ENCODE assay signal across 8 mouse cellular contexts in the genomic region with DNA sequence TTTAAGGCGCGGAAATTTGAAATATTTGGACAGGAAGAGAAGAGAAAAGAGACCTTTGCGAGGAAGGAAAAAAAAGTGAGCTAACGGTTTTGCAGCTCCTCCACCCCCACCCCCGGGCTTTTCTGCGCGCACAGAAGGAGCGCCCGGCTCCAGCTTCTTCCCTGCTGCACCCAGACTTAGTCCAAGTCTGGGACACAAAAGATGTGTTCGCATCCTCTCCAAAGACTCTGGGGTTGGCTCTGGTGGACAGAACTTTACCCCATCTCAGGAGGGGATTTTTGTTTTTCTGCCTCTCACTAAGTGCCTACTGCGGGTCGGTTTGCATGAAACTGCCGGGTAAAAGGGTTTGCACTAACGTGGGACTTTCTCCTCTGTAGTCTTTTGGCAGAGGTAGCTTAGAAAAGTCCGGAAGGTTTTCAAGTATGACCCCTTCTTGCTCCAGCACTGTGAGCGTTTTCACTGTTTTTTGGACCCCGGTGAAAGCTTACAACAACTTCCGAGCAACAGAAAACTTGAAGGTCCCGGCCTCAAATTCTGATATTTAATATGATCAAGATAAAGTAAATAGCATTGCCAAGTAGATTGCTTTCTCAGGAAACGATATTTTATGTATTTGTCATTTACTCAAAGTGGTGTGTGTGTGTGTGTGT. TPM values are rescaled to one million over a fixed set of nuclear protein-coding genes. Genes with fewer than 3 reads are reported as not detected.
DNase-seq lines count a peak whose midpoint lies in the region; ATAC-seq and TF ChIP-seq lines count a peak whose summit lies in the region.

No protein-coding gene starts in this region.

- DNase-seq in embryo, embryonic 10.5 days (ENCODE audit: low spot score) = peak; percentile 62
- no peak for DNase-seq in embryo, embryonic 11 days
- peak; percentile 63 for DNase-seq in 3T3-L1 (ENCODE audit: low read depth, low spot score)
- no peak for DNase-seq in embryonic facial prominence, embryonic 11.5 days (ENCODE audit: low spot score)
- no peak for DNase-seq in hindbrain, postnatal 0 days (ENCODE audit: low spot score)
- DNase-seq in gastrocnemius, postnatal 14 days = no peak
- no peak for DNase-seq in spleen, adult 18-20 months

- peak overlapping the region; percentile 21 for H3K4me3 ChIP-seq in embryonic facial prominence, embryonic 11.5 days (ENCODE audit: low read depth, low read length)
- peak overlapping the region; percentile 45 for H3K4me3 ChIP-seq in hindbrain, postnatal 0 days (ENCODE audit: low read length)
- peak overlapping the region; percentile 27; the same call in 1 of the 2 replicates for H3K4me3 ChIP-seq in midbrain, embryonic 13.5 days (replicated peaks)

- no peaks in the 10 kb centered on the region for H3K9me3 ChIP-seq in embryonic facial prominence, embryonic 11.5 days (replicated peaks; ENCODE audit: control insufficient read depth, low read length)
- no peaks in the 10 kb centered on the region for H3K9me3 ChIP-seq in hindbrain, postnatal 0 days (ENCODE audit: low read length)
- H3K9me3 ChIP-seq in midbrain, embryonic 13.5 days = no peaks in the 10 kb centered on the region

- no peak overlapping the region for H3K27ac ChIP-seq in embryonic facial prominence, embryonic 11.5 days (replicated peaks; ENCODE audit: low read depth, low read length)
- H3K27ac ChIP-seq in hindbrain, postnatal 0 days = no peak overlapping the region
- no peak overlapping the region for H3K27ac ChIP-seq in midbrain, embryonic 13.5 days

- no peaks in the 10 kb centered on the region for H3K36me3 ChIP-seq in embryonic facial prominence, embryonic 11.5 days (replicated peaks; ENCODE audit: control insufficient read depth, insufficient read depth, low read depth, low read length)
- no peaks in the 10 kb centered on the region for H3K36me3 ChIP-seq in hindbrain, postnatal 0 days (ENCODE audit: insufficient read depth, low read length)
- H3K36me3 ChIP-seq in midbrain, embryonic 13.5 days = no peaks in the 10 kb centered on the region

- TF ChIP-seq CTCF in hindbrain, postnatal 0 days (IDR thresholded peaks at IDR 0.05; ENCODE audit: low read depth) = no peak

- no peak overlapping the region for H3K4me2 ChIP-seq in embryonic facial prominence, embryonic 11.5 days (ENCODE audit: low read depth, low read length)
- H3K4me2 ChIP-seq in hindbrain, postnatal 0 days (ENCODE audit: low read depth, low read length) = peak overlapping the region; percentile 80
- H3K4me2 ChIP-seq in midbrain, embryonic 13.5 days (replicated peaks) = peak overlapping the region; percentile 46

- peaks cover 7% of the 10 kb centered on the region for H3K4me1 ChIP-seq in embryonic facial prominence, embryonic 11.5 days (ENCODE audit: control insufficient read depth, insufficient read depth, low read length)
- H3K4me1 ChIP-seq in hindbrain, postnatal 0 days (ENCODE audit: insufficient read depth, low read length) = peaks cover 4% of the 10 kb centered on the region; the same call in 1 of the 2 replicates
- H3K4me1 ChIP-seq in midbrain, embryonic 13.5 days (replicated peaks) = peaks cover 9% of the 10 kb centered on the region

- ATAC-seq in embryonic facial prominence, embryonic 11.5 days (replicated peaks; ENCODE audit: insufficient number of reproducible peaks, low FRiP score, low TSS enrichment, low read depth) = no peak
- peak; percentile 38; the same call in 1 of the 2 replicates for ATAC-seq in hindbrain, postnatal 0 days
- ATAC-seq in midbrain, embryonic 13.5 days = no peak

- peaks cover 35% of the 10 kb centered on the region for H3K27me3 ChIP-seq in embryonic facial prominence, embryonic 11.5 days (ENCODE audit: control insufficient read depth, insufficient read depth, low read length)
- peaks cover 38% of the 10 kb centered on the region for H3K27me3 ChIP-seq in hindbrain, postnatal 0 days (ENCODE audit: insufficient read depth, low read length)
- peaks cover 82% of the 10 kb centered on the region for H3K27me3 ChIP-seq in midbrain, embryonic 13.5 days

- intact Hi-C loops in gastrocnemius, postnatal 14 days (cut with DNase I; ENCODE audit: low total_unique reads) = no loop called here

- H3K9ac ChIP-seq in embryonic facial prominence, embryonic 11.5 days (replicated peaks; ENCODE audit: low read length) = no peak overlapping the region
- H3K9ac ChIP-seq in hindbrain, postnatal 0 days (replicated peaks; ENCODE audit: low read length) = peak overlapping the region; percentile 33; the same call in 1 of the 2 replicates
- H3K9ac ChIP-seq in midbrain, embryonic 13.5 days (replicated peaks) = no peak overlapping the region

- 2% methylated on average over 20 of the region's 20 CpGs for WGBS in embryonic facial prominence, embryonic 11.5 days
- WGBS in hindbrain, postnatal 0 days = 4% methylated on average over 20 of the region's 20 CpGs
- 2% methylated on average over 20 of the region's 20 CpGs for WGBS in midbrain, embryonic 13.5 days

RNA-seq across cellular contexts. Expression of gene Cdkn2c, which starts 9.0 kb away (rescaled TPM):
- 4.6 and 5.5 TPM in 2 replicates for polyA plus RNA-seq in embryonic facial prominence, embryonic 11.5 days (2014; fragmentation: Nextera tagmentation; extraction: Ambion mirVana)
- total RNA-seq in hindbrain, postnatal 0 days (2014; rRNA removed) = 9.6 and 14.3 TPM in 2 replicates
- 6.2 and 6.3 TPM in 2 replicates for polyA plus RNA-seq in hindbrain, postnatal 0 days (2015; fragmentation: Nextera tagmentation; extraction: Ambion mirVana)
- 2.3 and 5.7 TPM in 2 replicates for polyA plus RNA-seq in midbrain, embryonic 13.5 days (2015; fragmentation: Nextera tagmentation; extraction: Ambion mirVana)
- 10 to 100 TPM; 12.2 to 12.4 TPM for total RNA-seq in gastrocnemius, postnatal 14 days (2021)

RNA-seq across cellular contexts. Expression of gene Faf1, which starts 18.4 kb away (rescaled TPM):
- 41.1 and 47.2 TPM in 2 replicates for polyA plus RNA-seq in embryonic facial prominence, embryonic 11.5 days (2014; fragmentation: Nextera tagmentation; extraction: Ambion mirVana)
- total RNA-seq in hindbrain, postnatal 0 days (2014; rRNA removed) = 38.2 and 40.5 TPM in 2 replicates
- 29.6 and 30.1 TPM in 2 replicates for polyA plus RNA-seq in hindbrain, postnatal 0 days (2015; fragmentation: Nextera tagmentation; extraction: Ambion mirVana)
- 29.2 and 32.9 TPM in 2 replicates for polyA plus RNA-seq in midbrain, embryonic 13.5 days (2015; fragmentation: Nextera tagmentation; extraction: Ambion mirVana)
- 10 to 100 TPM; 23.1 to 23.6 TPM for total RNA-seq in gastrocnemius, postnatal 14 days (2021)

Comparison
In these comparisons a context has a peak if more than half of its experiments do, and no peak if none do; other contexts are left out.
1. DNase-seq: peak in embryo, embryonic 10.5 days (single experiment) and 3T3-L1 (single experiment); none in embryo, embryonic 11 days (single experiment), embryonic facial prominence, embryonic 11.5 days (single experiment), hindbrain, postnatal 0 days (single experiment), gastrocnemius, postnatal 14 days (single experiment) and spleen, adult 18-20 months (0 of 2).
2. Peak in every context shown above with its lines, with median percentiles within 50 percentile points of each other: H3K4me3 ChIP-seq.